Mouse (Mus musculus): ENCODE data around the gene Dcaf7. TPM values are rescaled to one million over a fixed set of nuclear protein-coding genes. Genes with fewer than 3 reads are reported as not detected.
A peak's percentile ranks its signal among the peaks of the same experiment; 100 is the strongest.
"Not testable (repeated sequence)": the region's sequence is repeated elsewhere in the genome, so short reads cannot be mapped to it uniquely, and the experiment has no call there.

Dcaf7 gene
- polyA plus RNA-seq, 1 experiment from 2014 or later, result 26.6 TPM

DNA sequence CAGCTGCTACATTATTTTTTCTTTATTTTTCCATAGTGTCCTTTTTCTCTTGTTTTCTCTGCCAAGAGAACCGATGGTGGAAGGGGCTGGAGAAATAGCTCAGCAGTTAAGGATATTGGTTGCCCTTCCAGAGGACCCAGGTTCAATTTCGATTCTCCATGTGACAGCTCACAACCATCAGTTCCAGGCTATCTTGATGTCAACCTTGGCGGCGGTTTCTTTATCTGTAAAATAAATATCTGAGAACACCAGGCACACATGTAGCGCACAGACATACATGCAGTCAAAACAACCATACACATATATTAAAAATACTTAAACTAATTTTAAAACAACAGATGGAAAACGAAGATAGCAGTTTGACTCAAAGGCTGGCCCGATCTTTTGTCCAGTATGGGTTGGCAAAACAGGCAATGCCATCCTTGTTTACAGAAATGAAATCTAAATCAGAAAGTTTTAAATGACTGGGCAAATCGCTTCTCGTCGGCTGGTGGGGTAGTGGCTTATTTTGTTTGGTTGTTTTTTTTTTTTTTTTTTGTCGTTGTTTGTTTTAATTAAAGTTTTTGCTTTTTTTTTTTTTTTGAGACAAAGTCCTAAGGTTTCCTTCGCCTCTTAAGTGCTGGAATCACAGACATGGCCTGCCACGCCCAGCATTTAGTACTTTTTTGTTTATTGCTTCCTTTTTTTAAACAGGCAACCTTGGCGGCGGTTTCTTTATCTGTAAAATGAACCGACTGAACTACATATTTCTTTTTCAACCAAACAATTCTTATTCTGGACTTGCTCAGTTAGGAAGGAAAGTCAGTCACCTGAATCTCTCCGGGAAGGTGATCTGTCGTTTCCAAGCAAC lies 28.6 kb downstream of the Dcaf7 start:
- peaks cover 23% of the 10 kb centered on the region for H3K4me1 ChIP-seq (replicated peaks)
- peak; percentile 32; the same call in 1 of the 2 replicates for ATAC-seq (ENCODE audit: insufficient read depth)
- peaks cover 7% of the 10 kb centered on the region for H3K36me3 ChIP-seq (replicated peaks)
- H3K4me3 ChIP-seq (replicated peaks), result peak overlapping the region; percentile 95
- H3K27ac ChIP-seq (replicated peaks), result peak overlapping the region; percentile 68
- H3K4me2 ChIP-seq, result peak overlapping the region; percentile 89
- H3K9me3 ChIP-seq (replicated peaks), result no peaks in the 10 kb centered on the region
- H3K9ac ChIP-seq, result peak overlapping the region; percentile 90
- WGBS (ENCODE audit: insufficient replicate concordance), result 18% methylated on average over 18 of the region's 18 CpGs
- no peaks in the 10 kb centered on the region for H3K27me3 ChIP-seq

DNA sequence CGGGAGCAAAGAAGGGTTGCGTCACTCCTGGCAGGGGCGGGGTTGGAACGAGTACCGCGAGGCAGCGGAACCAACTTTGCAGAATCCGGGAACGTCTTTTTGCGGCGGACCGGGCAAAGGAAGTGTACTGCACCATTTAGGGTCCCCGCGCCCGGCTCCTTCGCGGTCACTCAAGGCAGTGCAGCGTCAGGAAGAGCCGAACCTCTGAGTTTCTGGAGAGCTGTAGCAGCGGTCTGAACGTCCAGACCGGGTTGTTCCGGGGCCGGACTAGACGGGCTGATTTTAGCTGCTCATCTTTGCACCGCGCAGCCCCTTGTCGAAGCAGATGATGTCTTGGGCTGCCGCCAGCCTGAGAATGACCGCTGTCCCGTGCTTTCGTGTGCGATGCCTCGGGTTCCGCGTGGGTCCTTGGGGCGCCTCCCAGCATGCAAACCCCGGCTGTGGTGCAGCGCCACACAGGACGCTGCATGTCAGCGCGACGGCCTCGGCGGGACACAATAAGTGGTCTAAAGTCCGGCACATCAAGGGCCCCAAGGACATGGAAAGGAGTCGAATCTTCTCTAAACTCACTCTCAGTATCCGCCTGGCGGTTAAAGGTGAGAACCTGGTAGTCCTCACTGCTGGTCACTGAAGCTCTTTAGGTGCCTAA lies 29.4 kb downstream of the Dcaf7 start, which contains the start of gene Taco1:
TSS of gene Taco1 (plus strand) at position 139 of the 649 bp plus-strand sequence.
- H3K4me3 ChIP-seq (replicated peaks), result peak within 1 kb of the TSS; percentile 95
- no peaks in the 10 kb centered on the region for H3K9me3 ChIP-seq (replicated peaks)
- peak within 1 kb of the TSS; percentile 88 for H3K27ac ChIP-seq (replicated peaks)
- H3K4me2 ChIP-seq, result peak within 1 kb of the TSS; percentile 89
- H3K4me1 ChIP-seq (replicated peaks), result peaks cover 22% of the 10 kb centered on the region
- H3K27me3 ChIP-seq, result no peaks in the 10 kb centered on the region
- under 1% methylated on average over 49 of the region's 49 CpGs for WGBS (ENCODE audit: insufficient replicate concordance)
- H3K36me3 ChIP-seq (replicated peaks), result peaks cover 12% of the 10 kb centered on the region; the same call in 1 of the 2 replicates
- peak within 1 kb of the TSS; percentile 90 for H3K9ac ChIP-seq
- ATAC-seq (ENCODE audit: insufficient read depth), result peak; percentile 95

DNA sequence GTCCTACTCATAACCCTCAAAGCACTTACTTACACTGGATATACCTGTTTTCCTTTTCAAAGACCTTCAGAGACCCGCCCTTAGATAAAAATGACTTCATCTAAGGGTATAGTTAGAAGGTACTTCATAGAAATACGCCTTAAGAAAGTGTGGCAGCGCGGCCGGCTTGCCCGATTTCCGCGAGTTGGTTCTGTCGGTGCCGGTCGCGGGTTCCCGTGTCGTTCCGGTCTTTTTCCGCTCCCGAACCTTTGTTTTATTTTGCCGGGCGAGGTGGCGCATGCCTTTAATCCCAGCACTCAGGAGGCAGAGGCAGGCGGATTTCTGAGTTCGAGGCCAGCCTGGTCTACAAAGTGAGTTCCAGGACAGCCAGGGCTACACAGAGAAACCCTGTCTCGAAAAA lies 29.9 kb downstream of the Dcaf7 start:
- H3K4me3 ChIP-seq (replicated peaks), result peak overlapping the region; percentile 95
- 10% methylated on average over 23 of the region's 23 CpGs for WGBS (ENCODE audit: insufficient replicate concordance)
- not testable (repeated sequence) for ATAC-seq (ENCODE audit: insufficient read depth)

DNA sequence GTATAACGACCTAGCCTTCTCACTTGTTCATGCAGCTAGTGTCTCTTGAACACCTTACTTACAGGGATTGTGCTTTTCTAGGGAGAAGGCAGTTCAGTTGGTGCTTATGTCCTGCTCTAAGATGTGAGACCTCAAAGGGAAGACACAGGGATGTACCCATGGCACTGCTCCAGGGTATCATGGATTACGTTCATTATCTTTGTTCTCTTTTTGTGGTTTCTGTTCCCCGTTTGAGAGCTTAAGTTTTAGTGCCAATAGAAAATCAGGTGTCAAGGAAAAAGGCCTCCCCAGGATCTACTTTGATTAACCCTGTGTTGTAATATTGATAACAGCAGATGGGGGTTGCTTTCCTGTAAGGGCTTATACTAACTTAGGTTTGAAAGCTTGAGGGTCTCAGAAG lies 37.1 kb downstream of the Dcaf7 start:
- Histone ChIP-seq H3K36me3 (replicated peaks) (peaks cover 41% of the 10 kb centered on the region), H3K27ac (replicated peaks) (no peak overlapping the region), H3K27me3 (no peaks in the 10 kb centered on the region), H3K4me2 (no peak overlapping the region), H3K9me3 (replicated peaks) (no peaks in the 10 kb centered on the region), H3K9ac (no peak overlapping the region), H3K4me1 (replicated peaks) (no peaks in the 10 kb centered on the region), H3K4me3 (replicated peaks) (no peak overlapping the region)
- no peak for ATAC-seq (ENCODE audit: insufficient read depth)
- 43% methylated on average over 3 of the region's 3 CpGs for WGBS (ENCODE audit: insufficient replicate concordance)

More for the DNA sequence above, 29.9 kb downstream of the Dcaf7 start:
- peaks cover 12% of the 10 kb centered on the region; the same call in 1 of the 2 replicates for H3K36me3 ChIP-seq (replicated peaks)
- peak overlapping the region; percentile 90 for H3K9ac ChIP-seq
- H3K4me2 ChIP-seq, result peak overlapping the region; percentile 89
- not testable (repeated sequence) for H3K27me3 ChIP-seq; H3K9me3 ChIP-seq (replicated peaks)
- H3K4me1 ChIP-seq (replicated peaks), result peaks cover 22% of the 10 kb centered on the region
- peak overlapping the region; percentile 88 for H3K27ac ChIP-seq (replicated peaks)

DNA sequence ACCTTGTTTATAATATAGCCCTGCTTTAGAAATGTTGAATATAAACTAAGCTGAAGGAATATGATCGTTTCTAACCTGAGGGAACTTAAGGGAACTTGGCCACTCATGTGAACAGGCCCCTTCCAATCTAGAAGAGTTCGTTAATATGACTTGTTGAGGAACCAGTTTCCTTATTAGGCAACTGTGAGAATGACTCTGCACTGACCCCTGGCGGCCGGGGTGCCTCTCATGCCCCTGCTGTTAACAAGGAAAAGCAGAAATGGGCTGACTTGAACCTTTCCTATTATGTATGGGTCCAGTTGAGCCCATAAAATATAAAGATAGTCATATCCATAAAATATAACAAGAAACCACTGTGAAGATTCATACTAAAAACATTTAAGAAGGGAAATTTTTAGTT lies 39.6 kb downstream of the Dcaf7 start:
- no peak overlapping the region for H3K9ac ChIP-seq
- under 1% methylated on average over 4 of the region's 4 CpGs for WGBS (ENCODE audit: insufficient replicate concordance)
- no peak overlapping the region for H3K4me2 ChIP-seq

DNA sequence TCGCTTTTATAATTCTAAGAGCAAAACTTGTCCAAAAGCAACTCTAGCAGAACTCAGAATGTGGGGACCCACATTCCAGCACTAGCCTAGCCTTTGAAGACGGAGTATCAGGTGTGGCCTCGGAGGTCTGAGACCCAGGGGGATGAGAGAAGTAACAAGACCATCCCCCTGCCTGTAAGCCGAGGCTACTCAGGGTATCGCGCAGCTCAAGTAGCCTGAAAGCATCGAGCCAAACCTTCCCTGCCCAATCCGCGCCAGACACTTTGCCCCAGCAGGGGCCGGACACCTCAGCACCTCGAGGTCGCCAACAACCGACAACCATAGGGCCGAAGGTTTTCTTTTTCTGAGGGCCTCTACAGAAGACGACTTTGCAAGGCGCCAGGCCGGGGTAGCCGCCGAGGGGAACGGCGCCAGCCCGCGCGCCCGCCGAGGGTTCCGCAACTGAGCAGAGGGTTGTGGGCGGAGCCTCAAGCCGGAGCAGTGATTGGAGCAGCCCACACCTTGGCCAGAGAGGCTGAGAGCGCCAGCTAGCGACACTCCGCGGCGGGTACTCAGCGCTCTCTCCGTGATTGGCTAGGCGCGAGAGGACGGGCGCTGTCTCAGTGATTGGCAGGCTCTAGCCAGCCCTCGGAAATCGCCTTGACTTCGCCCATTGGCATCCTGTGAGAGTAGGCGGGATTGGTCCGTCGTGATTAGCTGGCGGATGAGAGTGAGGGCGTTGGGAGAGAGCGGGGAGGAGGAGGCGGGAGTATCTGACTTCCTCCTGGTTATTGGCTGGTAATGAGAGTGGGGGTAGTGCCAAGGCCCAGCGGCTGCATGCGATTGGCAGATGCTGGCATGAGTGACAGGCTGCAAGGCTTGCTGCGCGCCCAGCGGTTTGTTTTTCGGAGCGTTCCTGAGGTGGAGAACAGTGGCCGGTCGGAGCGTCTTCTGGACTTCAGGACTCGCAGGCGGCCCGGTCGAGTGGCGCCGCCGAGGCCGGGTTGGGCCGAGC lies 47.3 kb downstream of the Dcaf7 start, which contains the start of gene Map3k3:
TSS of gene Map3k3 (plus strand) at position 906 of the 994 bp plus-strand sequence.
- Histone ChIP-seq H3K4me2 (peak within 1 kb of the TSS; percentile 97), H3K27ac (replicated peaks) (peak within 1 kb of the TSS; percentile 90), H3K9me3 (replicated peaks) (no peaks in the 10 kb centered on the region), H3K36me3 (replicated peaks) (no peaks in the 10 kb centered on the region), H3K27me3 (peaks cover 43% of the 10 kb centered on the region), H3K4me3 (replicated peaks) (peak within 1 kb of the TSS; percentile 83), H3K9ac (peak within 1 kb of the TSS; percentile 78), H3K4me1 (replicated peaks) (peaks cover 26% of the 10 kb centered on the region)
- WGBS (ENCODE audit: insufficient replicate concordance), result 2% methylated on average over 69 of the region's 69 CpGs
- ATAC-seq (ENCODE audit: insufficient read depth), result peak; percentile 98

More for the DNA sequence above, 39.6 kb downstream of the Dcaf7 start:
- no peaks in the 10 kb centered on the region for H3K9me3 ChIP-seq (replicated peaks)
- no peak for ATAC-seq (ENCODE audit: insufficient read depth)
- no peak overlapping the region for H3K4me3 ChIP-seq (replicated peaks)
- H3K27ac ChIP-seq (replicated peaks), result no peak overlapping the region
- H3K4me1 ChIP-seq (replicated peaks), result no peaks in the 10 kb centered on the region
- H3K36me3 ChIP-seq (replicated peaks), result peaks cover 29% of the 10 kb centered on the region
- no peaks in the 10 kb centered on the region for H3K27me3 ChIP-seq

DNA sequence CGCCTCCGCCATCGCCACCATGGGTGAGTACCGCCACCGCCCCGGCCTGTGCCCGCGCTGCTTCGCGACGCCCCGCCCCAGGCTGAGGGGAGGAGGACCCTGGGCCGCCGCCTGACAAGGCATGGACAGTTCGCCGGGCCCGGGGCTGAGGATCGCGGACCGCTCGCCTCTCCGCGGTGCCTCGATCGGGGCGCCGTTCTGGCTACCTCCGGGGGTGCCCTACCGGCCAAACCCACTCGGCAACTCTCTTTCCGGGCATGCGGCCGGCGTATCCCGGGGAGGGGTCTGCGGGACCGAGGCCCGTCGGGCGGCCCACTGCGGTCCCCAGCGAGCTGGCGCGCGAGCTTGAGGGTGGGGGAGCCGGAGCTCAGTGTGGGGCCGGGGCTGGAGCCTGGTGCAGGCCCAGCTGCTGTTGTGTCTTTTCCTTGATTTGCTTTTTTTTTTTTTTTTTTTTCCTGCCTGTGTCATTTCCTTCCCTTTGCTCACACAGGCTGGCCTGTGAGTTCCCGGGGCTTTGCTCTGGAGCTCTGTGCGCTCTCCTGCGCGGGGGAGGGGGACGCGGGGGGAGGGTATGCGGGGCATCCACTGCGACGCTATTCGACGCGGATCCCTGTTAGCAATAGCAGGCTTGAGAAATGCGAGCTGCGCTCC lies 48.4 kb downstream of the Dcaf7 start:
- peak overlapping the region; percentile 97 for H3K4me2 ChIP-seq
- no peaks in the 10 kb centered on the region for H3K36me3 ChIP-seq (replicated peaks)
- H3K27ac ChIP-seq (replicated peaks), result peak overlapping the region; percentile 90
- H3K4me3 ChIP-seq (replicated peaks), result peak overlapping the region; percentile 83
- ATAC-seq (ENCODE audit: insufficient read depth), result peak; percentile 63
- peak overlapping the region; percentile 78 for H3K9ac ChIP-seq
- under 1% methylated on average over 59 of the region's 61 CpGs for WGBS (ENCODE audit: insufficient replicate concordance)
- no peaks in the 10 kb centered on the region for H3K9me3 ChIP-seq (replicated peaks)
- peaks cover 43% of the 10 kb centered on the region for H3K27me3 ChIP-seq
- peaks cover 26% of the 10 kb centered on the region for H3K4me1 ChIP-seq (replicated peaks)

DNA sequence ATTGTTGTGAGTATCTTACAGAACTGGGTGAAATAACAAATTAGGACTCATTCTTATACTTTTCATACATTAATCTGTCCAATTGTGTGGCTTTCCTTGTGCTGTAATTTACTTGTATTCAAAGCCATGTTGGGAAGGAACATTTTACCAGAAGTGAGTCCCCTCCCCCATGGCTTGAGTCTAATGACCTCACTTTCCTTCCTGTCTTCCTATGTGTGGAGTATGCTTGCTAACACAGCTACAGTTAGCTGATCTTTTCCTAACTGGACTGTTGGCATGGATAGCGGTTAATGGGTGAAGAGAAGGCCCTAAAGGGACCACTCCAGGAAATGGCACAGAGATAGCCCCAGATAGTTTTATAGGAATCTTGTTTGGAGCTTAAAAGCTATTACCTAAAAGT lies 61.6 kb downstream of the Dcaf7 start:
- Histone ChIP-seq H3K9ac (no peak overlapping the region), H3K27ac (replicated peaks) (no peak overlapping the region; the same call in 1 of the 2 replicates), H3K9me3 (replicated peaks) (no peaks in the 10 kb centered on the region), H3K4me1 (replicated peaks) (no peaks in the 10 kb centered on the region), H3K27me3 (no peaks in the 10 kb centered on the region), H3K4me3 (replicated peaks) (no peak overlapping the region), H3K4me2 (no peak overlapping the region), H3K36me3 (replicated peaks) (no peaks in the 10 kb centered on the region)
- WGBS (ENCODE audit: insufficient replicate concordance), result 33% methylated on average over 1 of the region's 1 CpGs
- no peak for ATAC-seq (ENCODE audit: insufficient read depth)

DNA sequence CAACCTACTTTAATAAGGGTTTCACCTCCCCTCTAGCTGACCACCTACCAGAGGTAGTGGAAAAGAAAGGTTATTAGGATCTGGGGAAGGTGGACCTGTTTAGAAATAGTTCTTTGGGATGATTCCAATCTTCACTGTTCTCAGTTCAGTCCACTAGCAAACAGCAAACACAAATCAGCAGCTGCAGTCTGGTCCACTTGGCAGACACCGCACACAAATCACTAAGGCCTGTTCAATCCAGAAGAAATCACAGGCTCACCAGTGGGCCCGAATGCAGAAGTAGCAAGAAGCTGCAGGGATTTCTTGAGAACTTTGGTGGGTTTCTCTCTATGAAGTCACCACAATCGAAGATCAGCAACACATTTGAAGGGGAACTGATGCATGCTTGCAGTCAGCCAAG lies 66.2 kb downstream of the Dcaf7 start:
- Histone ChIP-seq H3K4me2 (no peak overlapping the region), H3K4me3 (replicated peaks) (no peak overlapping the region), H3K4me1 (replicated peaks) (no peaks in the 10 kb centered on the region), H3K36me3 (replicated peaks) (no peaks in the 10 kb centered on the region), H3K27ac (replicated peaks) (no peak overlapping the region), H3K27me3 (no peaks in the 10 kb centered on the region), H3K9ac (no peak overlapping the region), H3K9me3 (replicated peaks) (no peaks in the 10 kb centered on the region)
- no peak for ATAC-seq (ENCODE audit: insufficient read depth)
- WGBS (ENCODE audit: insufficient replicate concordance), result 53% methylated on average over 3 of the region's 3 CpGs

DNA sequence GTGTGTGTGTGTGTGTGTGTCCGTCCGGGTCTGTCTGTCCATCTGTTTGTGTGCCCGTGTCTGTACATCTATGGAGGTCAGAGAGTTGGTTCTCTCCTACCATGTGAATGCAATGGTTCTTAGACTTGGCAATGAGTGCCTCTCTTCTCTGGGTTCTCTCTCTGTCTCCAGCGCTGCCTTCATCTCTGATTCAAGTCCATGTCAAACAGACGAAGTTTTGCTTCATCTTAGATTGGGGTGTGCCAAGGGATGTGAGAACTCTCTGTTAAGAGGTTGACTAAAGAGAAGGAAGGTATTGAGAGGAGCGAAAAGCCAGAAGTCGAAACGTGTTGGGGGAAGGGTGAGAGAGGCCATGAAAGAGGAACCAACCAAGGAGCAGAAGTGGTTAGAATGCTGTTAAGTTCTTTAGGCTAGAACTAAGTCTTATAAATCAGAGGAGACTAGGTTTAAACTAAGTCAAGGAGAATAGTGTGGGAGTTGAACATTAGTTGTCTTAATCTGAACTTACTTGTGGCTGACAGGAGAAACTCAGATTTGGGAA lies 69.4 kb downstream of the Dcaf7 start:
- Histone ChIP-seq H3K4me3 (replicated peaks) (no peak overlapping the region), H3K27me3 (no peaks in the 10 kb centered on the region), H3K9ac (no peak overlapping the region), H3K27ac (replicated peaks) (0 out of 2 replicates have a peak overlapping the region, but pooled peaks have one; percentile 10), H3K36me3 (replicated peaks) (no peaks in the 10 kb centered on the region), H3K4me1 (replicated peaks) (no peaks in the 10 kb centered on the region), H3K4me2 (peak overlapping the region; percentile 16; the same call in 1 of the 2 replicates), H3K9me3 (replicated peaks) (no peaks in the 10 kb centered on the region)
- 26% methylated on average over 8 of the region's 8 CpGs for WGBS (ENCODE audit: insufficient replicate concordance)
- no peak for ATAC-seq (ENCODE audit: insufficient read depth)

Data from liver, embryonic 15.5 days (tissue).